Mouse (Mus musculus): ENCODE data around the gene Ostm1.

Gene Ostm1

GRCm38 (mm10) chr10:42715366-42716035, 131.9 kb downstream of the Ostm1 start:
- in situ Hi-C loops (cut with MboI; ENCODE audit: unreplicated experiment in 2 of 2), result no loop called here

GRCm38 (mm10) chr10:42722116-42722515, 138.5 kb downstream of the Ostm1 start:
- in situ Hi-C loops (cut with MboI; ENCODE audit: unreplicated experiment in 2 of 2), result no loop called here

DNA sequence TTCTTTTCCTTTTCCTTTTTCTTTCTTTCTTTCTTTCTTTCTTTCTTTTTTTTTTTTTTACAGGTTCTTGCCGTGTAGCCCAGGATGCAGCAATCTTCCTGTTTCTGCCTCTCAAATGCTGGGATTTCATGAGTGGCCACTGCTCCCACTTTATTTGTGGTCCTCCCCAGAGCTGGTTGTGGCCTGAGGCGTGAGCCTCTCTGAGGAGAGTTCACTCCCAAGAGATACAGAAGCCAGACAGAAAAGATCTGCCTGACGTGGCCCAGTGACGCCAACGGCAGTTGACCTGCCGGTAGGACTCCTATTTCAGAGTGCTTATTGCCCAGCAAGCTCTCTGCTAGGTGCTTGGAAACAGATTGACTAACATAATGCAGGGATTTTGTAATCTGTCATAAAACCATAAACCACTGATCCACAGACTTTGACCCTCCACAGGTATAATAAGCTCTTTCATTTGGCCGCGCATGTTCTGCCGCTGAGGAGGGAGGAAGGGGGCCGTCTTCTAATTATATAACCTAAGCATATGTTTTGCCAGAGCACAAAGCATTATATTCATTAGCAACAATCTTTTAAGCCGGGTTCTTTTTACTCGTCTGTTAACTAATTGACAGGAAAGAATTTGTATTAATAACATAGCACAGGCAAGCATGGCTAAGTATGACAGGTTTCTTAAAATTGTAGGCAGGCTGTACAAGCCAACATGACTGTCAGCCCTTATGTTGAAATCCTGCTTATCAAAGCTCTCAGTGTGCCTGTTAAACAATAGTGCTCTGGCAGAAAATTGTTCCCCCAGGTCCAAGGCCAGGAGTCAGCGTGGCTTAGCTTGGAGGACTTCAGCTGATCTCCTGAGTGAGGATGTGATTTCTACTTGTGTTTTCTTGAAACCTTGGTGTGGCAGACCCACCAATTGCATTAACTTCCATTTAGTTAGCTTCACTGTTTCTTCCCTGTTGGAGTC, 139.9 kb downstream of the Ostm1 start:
- in situ Hi-C loops (cut with MboI; ENCODE audit: unreplicated experiment in 2 of 2), result no loop called here

- in situ Hi-C loops (cut with MboI; ENCODE audit: unreplicated experiment in 2 of 2), result loop anchor here in 1 of 2 experiments (5.0 kb wide), 1 partner anchor 417 kb away; no protein-coding TSS in a partner anchor
Measured at GRCm38 (mm10) chr10:42729607-42730006, 146.0 kb downstream of the Ostm1 start.

GRCm38 (mm10) chr10:42734546-42735060, 151.0 kb downstream of the Ostm1 start:
- in situ Hi-C loops (cut with MboI; ENCODE audit: unreplicated experiment in 2 of 2), result loop anchor here in 1 of 2 experiments (5.0 kb wide), 1 partner anchor 422 kb away; no protein-coding TSS in a partner anchor

DNA sequence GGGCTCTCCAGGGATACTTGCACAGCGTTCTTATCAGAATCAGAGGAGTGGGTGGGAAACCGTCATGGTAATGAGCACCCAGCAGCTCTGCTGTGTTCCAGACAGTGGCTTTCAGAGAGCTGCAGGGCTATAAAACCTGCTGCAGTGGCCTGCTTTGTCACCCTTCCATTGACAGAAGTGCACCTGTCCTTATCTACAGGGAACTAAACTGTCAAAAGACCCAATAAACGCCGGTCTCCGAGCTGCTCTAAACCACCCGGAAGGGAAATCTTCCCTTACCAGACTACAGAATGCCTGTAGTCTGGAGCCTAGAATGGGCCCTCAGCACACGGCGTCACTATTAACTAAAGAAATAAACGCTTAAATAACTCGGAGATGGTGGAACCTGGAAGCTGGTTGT, 168.2 kb downstream of the Ostm1 start:
- in situ Hi-C loops (cut with MboI; ENCODE audit: unreplicated experiment in 2 of 2), result no loop called here

Measured in v-Abl transformed pro-B cells (cell line).